In the genomic region with DNA sequence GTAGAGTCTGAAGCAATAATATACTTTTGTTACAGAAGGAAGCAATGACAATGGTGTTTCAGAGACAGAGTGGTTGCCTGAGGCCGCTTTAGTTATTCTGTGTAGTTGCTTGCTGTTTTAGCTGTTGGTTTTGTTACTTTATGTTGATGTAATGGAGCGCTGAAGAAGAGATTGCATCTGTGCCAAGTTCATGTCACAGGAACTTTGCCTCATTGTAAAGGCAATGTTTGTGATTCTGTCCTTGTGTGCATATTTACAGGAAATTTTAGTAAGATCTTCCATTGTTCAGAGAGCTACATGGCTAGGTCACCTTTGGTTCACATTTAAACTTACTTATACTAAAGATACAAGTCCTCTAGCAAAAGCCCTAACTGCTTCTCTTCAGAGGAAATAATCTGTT, we compare ENCODE assay signal across 10 mouse cellular contexts. TPM values are rescaled to one million over a fixed set of nuclear protein-coding genes. Genes with fewer than 3 reads are reported as not detected.
A peak's percentile ranks its signal among the peaks of the same experiment; 100 is the strongest.
DNase-seq lines count a peak whose midpoint lies in the region; ATAC-seq and TF ChIP-seq lines count a peak whose summit lies in the region.
"Had no signal": no experiment of that assay in that cellular context is flagged by ENCODE, and none has a peak within 500 bp of the region (broad histone marks: within the 10 kb centered on the region; RNA-seq: fewer than 3 reads in every experiment).

No protein-coding gene starts in this region.

- WGBS in heart, embryonic 10.5 days, result 76% methylated on average over 2 of the region's 2 CpGs
- WGBS in kidney, postnatal 0 days, result 60% methylated on average over 2 of the region's 2 CpGs
- 79% methylated on average over 2 of the region's 2 CpGs for WGBS in intestine, embryonic 15.5 days

- H3K36me3 ChIP-seq in heart, embryonic 10.5 days, result no peaks in the 10 kb centered on the region
- H3K36me3 ChIP-seq in kidney, postnatal 0 days (ENCODE audit: insufficient read depth, low read length), result no peaks in the 10 kb centered on the region
- H3K36me3 ChIP-seq in ES-E14 (ENCODE audit: control insufficient read depth, insufficient read depth, low read length, poor library complexity, severe bottlenecking), result no peaks in the 10 kb centered on the region
- no peaks in the 10 kb centered on the region for H3K36me3 ChIP-seq in intestine, embryonic 15.5 days

- peaks cover 11% of the 10 kb centered on the region for H3K4me1 ChIP-seq in heart, embryonic 10.5 days
- 0 out of 2 replicates have a peak, but pooled peaks cover 5% of the 10 kb centered on the region for H3K4me1 ChIP-seq in kidney, postnatal 0 days (replicated peaks; ENCODE audit: insufficient read depth, low read length)
- H3K4me1 ChIP-seq in ES-E14 (ENCODE audit: control insufficient read depth in 2 of 2, insufficient read depth in 2 of 2, low read length in 2 of 2, poor library complexity in 1 of 2), result peaks cover 0 to 11% of the 10 kb centered on the region in 2 experiments
- 0 out of 2 replicates have a peak, but pooled peaks cover 3% of the 10 kb centered on the region for H3K4me1 ChIP-seq in intestine, embryonic 15.5 days (replicated peaks)

- in situ Hi-C loops in ES-E14 (cut with MboI; ENCODE audit: low sequenced_read_pairs in 2 of 2, unreplicated experiment in 2 of 2), result no loop called here

- H3K4me2 ChIP-seq in kidney, postnatal 0 days (ENCODE audit: low read length), result 0 out of 2 replicates have a peak overlapping the region, but pooled peaks have one; percentile 4
- H3K4me2 ChIP-seq in intestine, embryonic 15.5 days (replicated peaks), result no peak overlapping the region

- H3K4me3 ChIP-seq in heart, embryonic 10.5 days, result no peak overlapping the region
- no peak overlapping the region for H3K4me3 ChIP-seq in kidney, postnatal 0 days (replicated peaks; ENCODE audit: low read depth, low read length)
- peak overlapping the region in 1 of 2 experiments; percentile 16; a peak in 1 of 4 replicates for H3K4me3 ChIP-seq in ES-E14 (ENCODE audit: insufficient read depth in 1 of 2, low read depth in 1 of 2, low read length in 2 of 2, poor library complexity in 1 of 2, severe bottlenecking in 1 of 2)
- no peak overlapping the region for H3K4me3 ChIP-seq in intestine, embryonic 15.5 days (replicated peaks)

- ATAC-seq in kidney, postnatal 0 days (replicated peaks; ENCODE audit: low FRiP score, low read depth), result no peak
- no peak for ATAC-seq in intestine, embryonic 15.5 days

- H3K9me3 ChIP-seq in heart, embryonic 10.5 days, result no peaks in the 10 kb centered on the region
- no peaks in the 10 kb centered on the region for H3K9me3 ChIP-seq in kidney, postnatal 0 days (replicated peaks; ENCODE audit: low read length)
- H3K9me3 ChIP-seq in ES-E14 (ENCODE audit: control insufficient read depth, insufficient read depth, low read depth, low read length), result no peaks in the 10 kb centered on the region
- H3K9me3 ChIP-seq in intestine, embryonic 15.5 days, result no peaks in the 10 kb centered on the region

- H3K9ac ChIP-seq in kidney, postnatal 0 days (ENCODE audit: low read depth, low read length), result no peak overlapping the region
- no peak overlapping the region; the same call in 1 of the 2 replicates for H3K9ac ChIP-seq in ES-E14 (ENCODE audit: insufficient read depth, low read depth, low read length, poor library complexity, severe bottlenecking)
- H3K9ac ChIP-seq in intestine, embryonic 15.5 days, result no peak overlapping the region

- peak overlapping the region; percentile 32; the same call in 1 of the 2 replicates for H3K27ac ChIP-seq in heart, embryonic 10.5 days
- no peak overlapping the region for H3K27ac ChIP-seq in kidney, postnatal 0 days
- peak overlapping the region; percentile 10; the same call in 1 of the 2 replicates for H3K27ac ChIP-seq in ES-E14 (ENCODE audit: insufficient read depth, low read depth, low read length, poor library complexity, severe bottlenecking)
- peak overlapping the region; percentile 11; the same call in 1 of the 2 replicates for H3K27ac ChIP-seq in intestine, embryonic 15.5 days

- no peak for DNase-seq in heart, embryonic 10.5 days (ENCODE audit: low spot score)
- no peak for DNase-seq in heart, adult 11 months
- DNase-seq in kidney, postnatal 0 days (ENCODE audit: low spot score), result peak; percentile 28
- DNase-seq in kidney, postnatal 25 days, result no peak
- DNase-seq in ES-E14 (ENCODE audit: low read depth, low spot score) (no peak), MN1 (ENCODE audit: low spot score) (no peak)
- DNase-seq in ovary, postnatal 14 days (ENCODE audit: low spot score), result no peak
- DNase-seq: gastrocnemius, postnatal 25 days; kidney, postnatal 4 days had no signal

- no peak for TF ChIP-seq CTCF in kidney, postnatal 0 days (IDR thresholded peaks at IDR 0.05; ENCODE audit: low read depth)

- no peaks in the 10 kb centered on the region for H3K27me3 ChIP-seq in heart, embryonic 10.5 days (ENCODE audit: insufficient read depth, poor library complexity, severe bottlenecking)
- H3K27me3 ChIP-seq in kidney, postnatal 0 days (ENCODE audit: insufficient read depth, low read length), result no peaks in the 10 kb centered on the region
- no peaks in the 10 kb centered on the region for H3K27me3 ChIP-seq in intestine, embryonic 15.5 days (replicated peaks)

TF ChIP-seq in ES-E14, 5 proteins besides CTCF, POLR2A, EP300 and RAD21:
- TF ChIP-seq ZNF384 (IDR thresholded peaks at IDR 0.05; ENCODE audit: low read depth, low read length), result no peak
- TF ChIP-seq HCFC1 (IDR thresholded peaks at IDR 0.05; ENCODE audit: borderline replicate concordance, insufficient read depth, low read length), result no peak
- no peak for TF ChIP-seq MAFK (IDR thresholded peaks at IDR 0.05; ENCODE audit: insufficient read depth, low read depth, low read length)
- TF ChIP-seq CHD2 (IDR thresholded peaks at IDR 0.05; ENCODE audit: low read depth, low read length), result no peak
- no peak for TF ChIP-seq ZC3H11A (IDR thresholded peaks at IDR 0.05; ENCODE audit: borderline replicate concordance, low read depth, low read length)

RNA-seq across cellular contexts. Expression of gene Yes1, which starts 3.3 kb away (rescaled TPM):
- 27.8 and 28.6 TPM in 2 replicates for polyA plus RNA-seq in heart, embryonic 10.5 days (2016; fragmentation: Nextera tagmentation; extraction: Ambion mirVana)
- 25.8 and 28.0 TPM in 2 replicates for polyA plus RNA-seq in kidney, postnatal 0 days (2015; fragmentation: Nextera tagmentation; extraction: Ambion mirVana)
- total RNA-seq in ES-E14 (2012; rRNA removed), result 84.7 and 91.3 TPM in 2 replicates
- 31.5 and 35.4 TPM in 2 replicates for polyA plus RNA-seq in intestine, embryonic 15.5 days (2015; fragmentation: Nextera tagmentation; extraction: Ambion mirVana)
